Mouse (Mus musculus) neural tube, embryonic 11.5 days (tissue): Measurements from ENCODE around the gene Cfh. TPM values are rescaled to one million over a fixed set of nuclear protein-coding genes. Genes with fewer than 3 reads are reported as not detected.

Experiments used
- ATAC-seq: fragments of 200-750 bp; cut with Nextera tagmentation; 2 replicates; pipeline ENCODE4 v1.8.0; 2017; ENCODE audit warnings: moderate number of reproducible peaks, mild to moderate bottlenecking, moderate TSS enrichment, moderate library complexity; ENCODE audit not compliant: insufficient read depth, low FRiP score, low TSS enrichment
- DNase-seq: peaks from one replicate; pipeline ENCODE4 v3.0.0-alpha.2; 2015; ENCODE audit warnings: low spot score
- H3K27ac ChIP-seq: fragments of 300-500 bp; sonication (generic); 2 replicates; pipeline ENCODE4 v1.5.1; 2014; ENCODE audit warnings: low read depth, mild to moderate bottlenecking, low read length
- H3K27me3 ChIP-seq: fragments of 300-500 bp; sonication (generic); 2 replicates; pipeline ENCODE4 v1.6.1; 2014; ENCODE audit warnings: mild to moderate bottlenecking, low read length, mixed read lengths; ENCODE audit not compliant: control insufficient read depth, insufficient read depth
- H3K36me3 ChIP-seq: fragments of 300-500 bp; sonication (generic); 2 replicates; pipeline ENCODE4 v1.6.1; 2014; ENCODE audit warnings: mild to moderate bottlenecking, low read length, moderate library complexity, mixed read lengths; ENCODE audit not compliant: control insufficient read depth, insufficient read depth
- H3K4me1 ChIP-seq: fragments of 300-500 bp; sonication (generic); 2 replicates; pipeline ENCODE4 v1.6.1; 2014; ENCODE audit warnings: low read length, mixed read lengths; ENCODE audit not compliant: control insufficient read depth, insufficient read depth
- H3K4me2 ChIP-seq: fragments of 300-500 bp; sonication (generic); 2 replicates; pipeline ENCODE4 v1.6.1; 2014; ENCODE audit warnings: low read depth, mild to moderate bottlenecking, moderate library complexity
- H3K4me3 ChIP-seq: fragments of 300-500 bp; sonication (generic); 2 replicates; pipeline ENCODE4 v1.5.1; 2014; ENCODE audit warnings: low read depth, low read length
- H3K9ac ChIP-seq: fragments of 300-500 bp; sonication (generic); 2 replicates; pipeline ENCODE4 v1.6.1; 2014; ENCODE audit warnings: mild to moderate bottlenecking, low read length
- H3K9me3 ChIP-seq: fragments of 300-500 bp; sonication (generic); 2 replicates; pipeline ENCODE4 v1.6.1; 2016; ENCODE audit warnings: low read length; ENCODE audit not compliant: control insufficient read depth
- WGBS: fragments of 180-500 bp; shearing (Covaris S2); extraction: QIAGEN DNeasy Blood & Tissue Kit; methylation state at CpG from one replicate; pipeline ENCODE4 v1.1.7; 2014; 5-methylcytosine and 5-hydroxymethylcytosine counted together
- polyA plus RNA-seq: library from polyadenylated mRNA; unstranded; fragments of >200 nt; fragmentation: Nextera tagmentation; extraction: Ambion mirVana; gene quantifications from 2 replicates; pipeline ENCODE4 v1.2.1, GENCODE M21; 2014

The Cfh gene
- polyA plus RNA-seq, 1 experiment from 2014 or later: 3.4 TPM

DNA sequence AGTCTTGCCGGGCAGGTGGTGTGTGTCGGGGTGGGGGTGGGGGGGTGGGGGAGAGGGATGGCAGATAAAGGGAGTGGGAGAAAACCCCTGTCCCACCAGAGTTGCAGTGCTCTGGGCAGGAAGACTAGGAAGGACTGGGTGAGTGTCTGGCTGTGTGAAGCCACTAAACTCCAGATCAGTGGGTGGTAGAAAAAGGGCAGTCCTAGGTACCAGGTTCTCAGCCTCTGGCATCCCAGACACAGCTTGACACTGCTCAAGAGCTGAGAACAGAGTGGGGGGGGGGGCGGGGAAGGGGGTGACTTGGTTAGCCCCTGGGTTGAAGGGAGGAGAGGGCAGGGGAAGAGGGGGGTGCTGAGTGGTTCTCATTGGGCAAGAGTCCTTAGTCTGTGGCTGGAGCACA, 24.6 kb downstream of the Cfh start:
- Histone ChIP-seq H3K27ac (no peak overlapping the region), H3K9ac (no peak overlapping the region), H3K4me1 (no peaks in the 10 kb centered on the region), H3K4me2 (no peak overlapping the region), H3K36me3 (no peaks in the 10 kb centered on the region), H3K27me3 (no peaks in the 10 kb centered on the region), H3K9me3 (no peaks in the 10 kb centered on the region), H3K4me3 (no peak overlapping the region)
- 71% methylated on average over 2 of the region's 3 CpGs for WGBS
- ATAC-seq: no peak
- DNase-seq: no peak

DNA sequence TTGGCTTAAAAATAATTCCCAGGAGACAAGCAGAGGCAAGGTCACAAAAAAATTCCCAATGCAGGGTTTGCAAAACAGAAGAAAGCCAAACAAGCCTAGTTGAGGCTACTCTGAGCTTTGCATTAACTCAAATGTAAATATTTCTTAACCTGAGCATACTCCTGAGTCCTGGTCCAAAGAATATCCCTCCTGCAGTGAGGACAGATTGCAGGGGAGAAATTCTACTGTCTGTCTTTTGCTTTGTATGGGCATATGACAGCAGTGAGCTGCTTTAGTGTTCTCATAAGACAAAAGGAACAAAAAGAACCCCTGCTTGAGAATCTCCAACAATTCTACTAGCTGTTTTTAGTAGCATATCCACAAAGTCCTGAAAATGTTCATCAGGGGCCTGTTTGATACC, 114.1 kb downstream of the Cfh start:
- Histone ChIP-seq H3K27ac (no peak overlapping the region), H3K4me2 (no peak overlapping the region), H3K4me3 (no peak overlapping the region), H3K27me3 (no peaks in the 10 kb centered on the region), H3K9me3 (no peaks in the 10 kb centered on the region), H3K9ac (no peak overlapping the region), H3K36me3 (no peaks in the 10 kb centered on the region), H3K4me1 (no peaks in the 10 kb centered on the region)
- DNase-seq (no peak), ATAC-seq (no peak)

Other genes starting within 250 kb of the Cfh start
- 2.1 and 2.6 TPM in 2 replicates for gene Kcnt2, start 62.4 kb upstream of the Cfh start, polyA plus RNA-seq